Mouse (Mus musculus): Measurements from ENCODE around the gene Jag1. TPM values are rescaled to one million over a fixed set of nuclear protein-coding genes. Genes with fewer than 3 reads are reported as not detected.

Gene Jag1
- polyA plus RNA-seq, 1 experiment from 2014 or later, result 10.6 TPM

GRCm38 (mm10) chr2:137096981-137097460, 19.4 kb downstream of the Jag1 start:
- WGBS, result 5% methylated on average over 5 of the region's 5 CpGs
- H3K9me3 ChIP-seq, result no peaks in the 10 kb centered on the region
- H3K4me1 ChIP-seq (replicated peaks), result peaks cover 27% of the 10 kb centered on the region
- H3K4me2 ChIP-seq, result no peak overlapping the region
- H3K36me3 ChIP-seq, result no peaks in the 10 kb centered on the region
- no peaks in the 10 kb centered on the region for H3K27me3 ChIP-seq
- H3K9ac ChIP-seq, result no peak overlapping the region
- ATAC-seq (ENCODE audit: low FRiP score, low read depth), result no peak
- H3K27ac ChIP-seq (replicated peaks), result no peak overlapping the region
- no peak overlapping the region for H3K4me3 ChIP-seq

GRCm38 (mm10) chr2:137094301-137094700, 22.1 kb downstream of the Jag1 start:
- WGBS, result 46% methylated on average over 8 of the region's 8 CpGs

GRCm38 (mm10) chr2:137093298-137093630, 23.2 kb downstream of the Jag1 start:
- Histone ChIP-seq H3K27me3 (no peaks in the 10 kb centered on the region), H3K4me1 (replicated peaks) (peaks cover 17% of the 10 kb centered on the region), H3K4me3 (no peak overlapping the region), H3K36me3 (no peaks in the 10 kb centered on the region; the same call in 1 of the 2 replicates), H3K4me2 (no peak overlapping the region), H3K27ac (replicated peaks) (0 out of 2 replicates have a peak overlapping the region, but pooled peaks have one; percentile 47), H3K9ac (no peak overlapping the region), H3K9me3 (no peaks in the 10 kb centered on the region)
- no peak for ATAC-seq (ENCODE audit: low FRiP score, low read depth)
- 33% methylated on average over 7 of the region's 7 CpGs for WGBS

More at GRCm38 (mm10) chr2:137094301-137094700, 22.1 kb downstream of the Jag1 start:
- Histone ChIP-seq H3K36me3 (no peaks in the 10 kb centered on the region), H3K4me3 (no peak overlapping the region), H3K4me2 (no peak overlapping the region), H3K27me3 (no peaks in the 10 kb centered on the region), H3K9ac (no peak overlapping the region), H3K27ac (replicated peaks) (no peak overlapping the region), H3K9me3 (no peaks in the 10 kb centered on the region), H3K4me1 (replicated peaks) (peaks cover 25% of the 10 kb centered on the region)
- ATAC-seq (ENCODE audit: low FRiP score, low read depth), result no peak

GRCm38 (mm10) chr2:137092523-137093297, 23.7 kb downstream of the Jag1 start:
- Histone ChIP-seq H3K4me1 (replicated peaks) (peaks cover 15% of the 10 kb centered on the region), H3K36me3 (no peaks in the 10 kb centered on the region; the same call in 1 of the 2 replicates), H3K9me3 (no peaks in the 10 kb centered on the region), H3K4me3 (no peak overlapping the region), H3K9ac (no peak overlapping the region), H3K27ac (replicated peaks) (peak overlapping the region; percentile 47), H3K27me3 (no peaks in the 10 kb centered on the region), H3K4me2 (no peak overlapping the region)
- peak; percentile 39; the same call in 1 of the 2 replicates for ATAC-seq (ENCODE audit: low FRiP score, low read depth)
- 20% methylated on average over 10 of the region's 10 CpGs for WGBS

GRCm38 (mm10) chr2:137091766-137092522, 24.5 kb downstream of the Jag1 start:
- 0 out of 2 replicates have a peak, but pooled peaks have one; percentile 2 for ATAC-seq (ENCODE audit: low FRiP score, low read depth)
- Histone ChIP-seq H3K36me3 (no peaks in the 10 kb centered on the region; the same call in 1 of the 2 replicates), H3K9me3 (no peaks in the 10 kb centered on the region), H3K4me1 (replicated peaks) (peaks cover 15% of the 10 kb centered on the region), H3K4me3 (no peak overlapping the region), H3K4me2 (no peak overlapping the region), H3K9ac (no peak overlapping the region), H3K27ac (replicated peaks) (no peak overlapping the region), H3K27me3 (no peaks in the 10 kb centered on the region)
- WGBS, result 62% methylated on average over 11 of the region's 11 CpGs

- no peak overlapping the region for H3K27ac ChIP-seq (replicated peaks)
- 70% methylated on average over 6 of the region's 6 CpGs for WGBS
- no peak overlapping the region for H3K4me3 ChIP-seq
- no peak overlapping the region for H3K4me2 ChIP-seq
- no peaks in the 10 kb centered on the region; the same call in 1 of the 2 replicates for H3K36me3 ChIP-seq
- H3K27me3 ChIP-seq, result no peaks in the 10 kb centered on the region
- ATAC-seq (ENCODE audit: low FRiP score, low read depth), result no peak
- no peak overlapping the region for H3K9ac ChIP-seq
- no peaks in the 10 kb centered on the region for H3K9me3 ChIP-seq
- peaks cover 11% of the 10 kb centered on the region for H3K4me1 ChIP-seq (replicated peaks)
Observed at GRCm38 (mm10) chr2:137087705-137088104, 28.7 kb downstream of the Jag1 start.

GRCm38 (mm10) chr2:137086621-137087395, 29.6 kb downstream of the Jag1 start:
- Histone ChIP-seq H3K36me3 (no peaks in the 10 kb centered on the region; the same call in 1 of the 2 replicates), H3K9ac (no peak overlapping the region), H3K4me3 (no peak overlapping the region), H3K4me2 (no peak overlapping the region), H3K27me3 (no peaks in the 10 kb centered on the region), H3K9me3 (no peaks in the 10 kb centered on the region), H3K27ac (replicated peaks) (no peak overlapping the region), H3K4me1 (replicated peaks) (peaks cover 5% of the 10 kb centered on the region; the same call in 1 of the 2 replicates)
- ATAC-seq (ENCODE audit: low FRiP score, low read depth), result no peak
- WGBS, result 45% methylated on average over 14 of the region's 14 CpGs

GRCm38 (mm10) chr2:137085257-137085656, 31.2 kb downstream of the Jag1 start:
- Histone ChIP-seq H3K4me3 (no peak overlapping the region), H3K4me1 (replicated peaks) (peaks cover 8% of the 10 kb centered on the region; the same call in 1 of the 2 replicates), H3K27me3 (no peaks in the 10 kb centered on the region), H3K9me3 (no peaks in the 10 kb centered on the region), H3K27ac (replicated peaks) (no peak overlapping the region), H3K4me2 (no peak overlapping the region), H3K36me3 (no peaks in the 10 kb centered on the region; the same call in 1 of the 2 replicates), H3K9ac (no peak overlapping the region)
- WGBS, result 68% methylated on average over 8 of the region's 8 CpGs
- ATAC-seq (ENCODE audit: low FRiP score, low read depth), result no peak

GRCm38 (mm10) chr2:137082896-137083620, 33.4 kb downstream of the Jag1 start:
- H3K27ac ChIP-seq (replicated peaks), result no peak overlapping the region
- ATAC-seq (ENCODE audit: low FRiP score, low read depth), result 0 out of 2 replicates have a peak, but pooled peaks have one; percentile 49
- H3K9me3 ChIP-seq, result no peaks in the 10 kb centered on the region

GRCm38 (mm10) chr2:137081001-137081400, 35.4 kb downstream of the Jag1 start:
- no peak overlapping the region for H3K4me2 ChIP-seq
- no peaks in the 10 kb centered on the region for H3K36me3 ChIP-seq
- peaks cover 14% of the 10 kb centered on the region for H3K4me1 ChIP-seq (replicated peaks)
- no peak overlapping the region for H3K27ac ChIP-seq (replicated peaks)
- no peak overlapping the region for H3K9ac ChIP-seq
- H3K9me3 ChIP-seq, result no peaks in the 10 kb centered on the region
- no peaks in the 10 kb centered on the region for H3K27me3 ChIP-seq
- ATAC-seq (ENCODE audit: low FRiP score, low read depth), result 0 out of 2 replicates have a peak, but pooled peaks have one; percentile 52
- H3K4me3 ChIP-seq, result no peak overlapping the region
- 78% methylated on average over 7 of the region's 7 CpGs for WGBS

More at GRCm38 (mm10) chr2:137082896-137083620, 33.4 kb downstream of the Jag1 start:
- Histone ChIP-seq H3K4me3 (no peak overlapping the region), H3K9ac (no peak overlapping the region), H3K27me3 (no peaks in the 10 kb centered on the region), H3K4me1 (replicated peaks) (peaks cover 14% of the 10 kb centered on the region), H3K4me2 (no peak overlapping the region), H3K36me3 (no peaks in the 10 kb centered on the region)
- WGBS, result 80% methylated on average over 24 of the region's 24 CpGs

- no peak overlapping the region for H3K9ac ChIP-seq
- no peak overlapping the region for H3K4me2 ChIP-seq
- no peaks in the 10 kb centered on the region for H3K36me3 ChIP-seq
- ATAC-seq (ENCODE audit: low FRiP score, low read depth), result 0 out of 2 replicates have a peak, but pooled peaks have one; percentile 4
- H3K9me3 ChIP-seq, result no peaks in the 10 kb centered on the region
- no peak overlapping the region for H3K4me3 ChIP-seq
- peaks cover 14% of the 10 kb centered on the region for H3K4me1 ChIP-seq (replicated peaks)
- WGBS, result 64% methylated on average over 6 of the region's 6 CpGs
- no peaks in the 10 kb centered on the region for H3K27me3 ChIP-seq
- no peak overlapping the region for H3K27ac ChIP-seq (replicated peaks)
Observed at GRCm38 (mm10) chr2:137080468-137080867, 36.0 kb downstream of the Jag1 start.
